18 mouse cellular contexts compared by ENCODE assay signal in the genomic region with DNA sequence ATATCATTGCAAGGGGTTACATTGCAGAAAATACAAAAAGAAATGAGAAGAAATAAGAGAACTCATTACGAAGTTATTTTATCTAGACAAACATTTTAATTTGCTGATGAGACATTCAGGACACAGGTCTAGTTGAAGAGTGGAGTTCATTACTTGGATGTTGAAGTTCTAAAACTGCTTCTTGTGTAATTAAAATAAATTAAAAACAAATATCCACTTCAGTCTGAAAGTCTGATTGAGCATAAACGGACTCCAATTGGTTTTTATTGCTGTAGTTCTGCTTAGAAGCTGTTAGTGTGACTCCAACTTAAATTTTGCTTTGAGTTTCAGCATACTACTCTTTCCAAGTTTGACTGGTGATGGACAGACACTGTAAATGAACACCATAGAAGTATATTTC.
A peak's percentile ranks its signal among the peaks of the same experiment; 100 is the strongest.
DNase-seq lines count a peak whose midpoint lies in the region; ATAC-seq and TF ChIP-seq lines count a peak whose summit lies in the region.
"Had no signal": no experiment of that assay in that cellular context is flagged by ENCODE, and none has a peak within 500 bp of the region (broad histone marks: within the 10 kb centered on the region; RNA-seq: fewer than 3 reads in every experiment).

No protein-coding gene starts in this region.

- H3K4me3 ChIP-seq in left cerebral cortex, adult 2 months: no peak overlapping the region; the same call in 1 of the 2 replicates
- H3K4me3 ChIP-seq in hindbrain, embryonic 10.5 days: 0 out of 2 replicates have a peak overlapping the region, but pooled peaks have one; percentile 2
- no peak overlapping the region for H3K4me3 ChIP-seq in midbrain, embryonic 11.5 days (ENCODE audit: low read depth, low read length)
- peak overlapping the region; percentile 90 for H3K4me3 ChIP-seq in neural tube, embryonic 14.5 days (ENCODE audit: low read depth, low read length)
- H3K4me3 ChIP-seq: liver, embryonic 12.5 days; megakaryocyte, embryonic 14.5 days had no signal

- no peaks in the 10 kb centered on the region for H3K9me3 ChIP-seq in hindbrain, embryonic 10.5 days
- no peaks in the 10 kb centered on the region for H3K9me3 ChIP-seq in midbrain, embryonic 11.5 days (ENCODE audit: control insufficient read depth, low read length)
- H3K9me3 ChIP-seq in neural tube, embryonic 14.5 days (ENCODE audit: control insufficient read depth, low read length): no peaks in the 10 kb centered on the region
- H3K9me3 ChIP-seq: liver, embryonic 12.5 days; megakaryocyte, embryonic 14.5 days had no signal

- H3K4me2 ChIP-seq in midbrain, embryonic 11.5 days: peak overlapping the region; percentile 22; the same call in 1 of the 2 replicates
- H3K4me2 ChIP-seq in neural tube, embryonic 14.5 days (ENCODE audit: low read depth, low read length): peak overlapping the region; percentile 89
- H3K4me2 ChIP-seq: heart, embryonic 11.5 days; liver, embryonic 12.5 days had no signal

- H3K9ac ChIP-seq in midbrain, embryonic 11.5 days (ENCODE audit: low read length): no peak overlapping the region
- H3K9ac ChIP-seq in neural tube, embryonic 14.5 days (replicated peaks; ENCODE audit: low read depth, low read length): peak overlapping the region; percentile 90
- H3K9ac ChIP-seq: liver, embryonic 12.5 days had no signal

- no peak for DNase-seq in left cerebral cortex, adult 2 months (ENCODE audit: extremely low spot score in 1 of 2, low spot score in 2 of 2)
- DNase-seq in left cerebral cortex, adult 18-20 months (ENCODE audit: low spot score in 2 of 2): no peak
- DNase-seq in hindbrain, embryonic 10.5 days (ENCODE audit: low spot score): no peak
- DNase-seq in midbrain, embryonic 11.5 days (ENCODE audit: low spot score, missing footprints): peak; percentile 91
- no peak for DNase-seq in cerebellum, postnatal 4 days (ENCODE audit: low spot score in 2 of 2)
- no peak for DNase-seq in adrenal gland, postnatal 14 days
- DNase-seq: gastrocnemius, postnatal 14 days; heart, postnatal 4 days; kidney, adult 18-20 months; kidney, postnatal 14 days; right cerebral cortex, adult 18-20 months; thymus, postnatal 36 days had no signal

- 55% methylated on average over 2 of the region's 2 CpGs for WGBS in hindbrain, embryonic 10.5 days
- WGBS in midbrain, embryonic 11.5 days: 49% methylated on average over 2 of the region's 2 CpGs
- 33% methylated on average over 2 of the region's 2 CpGs for WGBS in neural tube, embryonic 14.5 days

- H3K4me1 ChIP-seq in hindbrain, embryonic 10.5 days (replicated peaks): peaks cover 41% of the 10 kb centered on the region
- H3K4me1 ChIP-seq in midbrain, embryonic 11.5 days (ENCODE audit: control insufficient read depth, insufficient read depth, low read length): peaks cover 19% of the 10 kb centered on the region
- H3K4me1 ChIP-seq in neural tube, embryonic 14.5 days (ENCODE audit: control insufficient read depth, insufficient read depth, low read length): peaks cover 13% of the 10 kb centered on the region; the same call in 1 of the 2 replicates
- H3K4me1 ChIP-seq: liver, embryonic 12.5 days had no signal

- H3K27me3 ChIP-seq in hindbrain, embryonic 10.5 days (ENCODE audit: insufficient read depth, poor library complexity, severe bottlenecking): peaks cover 37% of the 10 kb centered on the region
- no peaks in the 10 kb centered on the region for H3K27me3 ChIP-seq in midbrain, embryonic 11.5 days (ENCODE audit: control insufficient read depth, insufficient read depth, low read length)
- H3K27me3 ChIP-seq in neural tube, embryonic 14.5 days (ENCODE audit: control insufficient read depth, insufficient read depth, low read length): no peaks in the 10 kb centered on the region

- peak overlapping the region; percentile 80 for H3K27ac ChIP-seq in left cerebral cortex, adult 2 months
- peak overlapping the region; percentile 92 for H3K27ac ChIP-seq in hindbrain, embryonic 10.5 days
- H3K27ac ChIP-seq in midbrain, embryonic 11.5 days (ENCODE audit: low read depth, low read length): peak overlapping the region; percentile 70
- H3K27ac ChIP-seq in neural tube, embryonic 14.5 days (ENCODE audit: low read depth, low read length): peak overlapping the region; percentile 90; the same call in 1 of the 2 replicates
- H3K27ac ChIP-seq: liver, embryonic 12.5 days had no signal

- peaks cover 25% of the 10 kb centered on the region for H3K36me3 ChIP-seq in hindbrain, embryonic 10.5 days
- 0 out of 2 replicates have a peak, but pooled peaks cover 2% of the 10 kb centered on the region for H3K36me3 ChIP-seq in midbrain, embryonic 11.5 days (ENCODE audit: control insufficient read depth, insufficient read depth, low read length)
- H3K36me3 ChIP-seq in neural tube, embryonic 14.5 days (ENCODE audit: control insufficient read depth, insufficient read depth, low read length): peaks cover 19% of the 10 kb centered on the region; the same call in 1 of the 2 replicates
- H3K36me3 ChIP-seq: liver, embryonic 12.5 days had no signal

- intact Hi-C loops in left cerebral cortex, adult 2 months (cut with DNase I): no loop called here

- TF ChIP-seq CTCF in left cerebral cortex, adult 2 months (IDR thresholded peaks at IDR 0.05): no peak

- ATAC-seq in midbrain, embryonic 11.5 days (ENCODE audit: low FRiP score): no peak
- no peak for ATAC-seq in neural tube, embryonic 14.5 days (ENCODE audit: low read depth)
- ATAC-seq in megakaryocyte, adult 5-6 weeks (ENCODE audit: poor library complexity, severe bottlenecking): no peak
- ATAC-seq: activated CD4-positive, CD25-positive, alpha-beta regulatory T cell, adult 4 months; liver, embryonic 12.5 days had no signal

Comparison
In these comparisons a context has a peak if more than half of its experiments do, and no peak if none do; other contexts are left out.
1. H3K4me3 ChIP-seq: peak in hindbrain, embryonic 10.5 days (single experiment) and neural tube, embryonic 14.5 days (single experiment); none in left cerebral cortex, adult 2 months (single experiment) and midbrain, embryonic 11.5 days (single experiment).
2. Peak in every context shown above with its lines, with median percentiles within 50 percentile points of each other: H3K27ac ChIP-seq.